Mouse (Mus musculus) ES-Bruce4 (cell line): ENCODE measurements around the gene Rbm47.

Experiments used
- CTCF ChIP-seq: IDR thresholded peaks from one replicate; pipeline ENCODE4 v1.8.1; 2011; ENCODE audit warnings: low read depth, low read length
- EP300 ChIP-seq: IDR thresholded peaks from 2 replicates; pipeline ENCODE4 v1.6.1; 2011; ENCODE audit warnings: low read depth, low read length; ENCODE audit not compliant: insufficient read depth
- POLR2A ChIP-seq: IDR thresholded peaks from one replicate; pipeline ENCODE4 v1.8.1; 2011; ENCODE audit warnings: low read length; ENCODE audit not compliant: insufficient read depth

DNA sequence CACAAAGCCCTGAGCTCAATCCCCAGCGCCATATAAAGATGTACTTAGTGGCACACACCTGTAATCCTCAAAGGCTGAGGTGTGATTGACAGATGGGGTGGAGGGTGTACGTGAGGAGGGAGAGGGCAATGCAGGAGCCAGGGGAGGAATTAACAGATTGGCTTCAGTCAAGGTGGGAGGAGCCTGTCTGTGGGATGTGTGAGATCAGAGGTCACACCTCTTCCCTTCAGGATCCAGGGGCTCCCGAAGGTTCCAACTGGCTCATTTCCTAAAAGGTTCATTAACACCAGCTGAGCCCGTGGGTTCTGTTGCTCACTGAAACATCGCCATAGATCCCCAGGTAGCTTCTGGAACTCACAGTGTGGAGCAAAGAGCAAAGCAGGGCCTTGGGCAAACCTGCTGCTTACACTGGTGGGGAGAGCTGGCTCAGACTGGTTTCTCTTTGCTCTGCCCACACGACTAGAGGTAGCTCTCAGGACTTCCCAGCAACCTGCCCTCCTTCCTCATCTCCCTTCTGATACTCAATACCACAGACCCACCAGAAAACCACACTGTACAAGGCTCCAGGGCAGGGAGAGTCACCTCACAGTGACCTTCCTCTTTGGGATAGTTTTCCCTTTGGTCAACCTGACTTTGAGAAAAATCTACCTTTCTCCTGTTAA lies 33.2 kb downstream of the Rbm47 start:
- TF ChIP-seq POLR2A (no peak), EP300 (no peak), CTCF (no peak)
